Mouse (Mus musculus): ENCODE results near the gene Stra6l. TPM values are rescaled to one million over a fixed set of nuclear protein-coding genes. Genes with fewer than 3 reads are reported as not detected.
A peak's percentile ranks its signal among the peaks of the same experiment; 100 is the strongest.

The Stra6l gene
- polyA plus RNA-seq, 1 experiment from 2014 or later = not detected

- ATAC-seq (ENCODE audit: insufficient number of reproducible peaks, insufficient read depth, low FRiP score, low TSS enrichment, low read depth) = no peak
- Histone ChIP-seq H3K9ac (no peak overlapping the region), H3K4me2 (no peak overlapping the region), H3K27me3 (peaks cover 2% of the 10 kb centered on the region; the same call in 1 of the 2 replicates), H3K4me3 (no peak overlapping the region), H3K27ac (no peak overlapping the region), H3K36me3 (no peaks in the 10 kb centered on the region), H3K4me1 (no peaks in the 10 kb centered on the region), H3K9me3 (no peaks in the 10 kb centered on the region)
- 63% methylated on average over 10 of the region's 10 CpGs for WGBS
These were observed 327 bp downstream of the Stra6l start for GRCm38 (mm10) chr4:45848825-45849156.

- Histone ChIP-seq H3K9me3 (no peaks in the 10 kb centered on the region), H3K4me3 (no peak overlapping the region), H3K36me3 (no peaks in the 10 kb centered on the region), H3K4me1 (no peaks in the 10 kb centered on the region), H3K27ac (no peak overlapping the region), H3K9ac (no peak overlapping the region), H3K4me2 (no peak overlapping the region), H3K27me3 (peaks cover 2% of the 10 kb centered on the region; the same call in 1 of the 2 replicates)
- WGBS = 53% methylated on average over 1 of the region's 1 CpGs
- ATAC-seq (ENCODE audit: insufficient number of reproducible peaks, insufficient read depth, low FRiP score, low TSS enrichment, low read depth) = no peak
These were observed 955 bp downstream of the Stra6l start for GRCm38 (mm10) chr4:45849419-45849818.

- no peak overlapping the region for H3K27ac ChIP-seq
- H3K9me3 ChIP-seq = no peaks in the 10 kb centered on the region
- H3K4me1 ChIP-seq = 0 out of 2 replicates have a peak, but pooled peaks cover 2% of the 10 kb centered on the region
- ATAC-seq (ENCODE audit: insufficient number of reproducible peaks, insufficient read depth, low FRiP score, low TSS enrichment, low read depth) = no peak
- WGBS = 58% methylated on average over 3 of the region's 3 CpGs
- peaks cover 4% of the 10 kb centered on the region; the same call in 1 of the 2 replicates for H3K27me3 ChIP-seq
- H3K36me3 ChIP-seq = no peaks in the 10 kb centered on the region
- no peak overlapping the region for H3K9ac ChIP-seq
- no peak overlapping the region for H3K4me2 ChIP-seq
- no peak overlapping the region for H3K4me3 ChIP-seq
These were observed 3.2 kb downstream of the Stra6l start for GRCm38 (mm10) chr4:45851640-45852051.

- WGBS = 70% methylated on average over 15 of the region's 15 CpGs
- H3K27ac ChIP-seq = no peak overlapping the region
These were observed 5.2 kb downstream of the Stra6l start for GRCm38 (mm10) chr4:45853496-45854246.

GRCm38 (mm10) chr4:45855803-45856424 lies 7.5 kb downstream of the Stra6l start:
- H3K27ac ChIP-seq = no peak overlapping the region
- 47% methylated on average over 19 of the region's 19 CpGs for WGBS
- no peak for ATAC-seq (ENCODE audit: insufficient number of reproducible peaks, insufficient read depth, low FRiP score, low TSS enrichment, low read depth)
- 0 out of 2 replicates have a peak, but pooled peaks cover 2% of the 10 kb centered on the region for H3K4me1 ChIP-seq
- H3K9ac ChIP-seq = no peak overlapping the region
- no peaks in the 10 kb centered on the region for H3K9me3 ChIP-seq
- H3K4me2 ChIP-seq = no peak overlapping the region
- H3K4me3 ChIP-seq = no peak overlapping the region
- H3K36me3 ChIP-seq = no peaks in the 10 kb centered on the region
- peaks cover 4% of the 10 kb centered on the region; the same call in 1 of the 2 replicates for H3K27me3 ChIP-seq

More at GRCm38 (mm10) chr4:45853496-45854246, 5.2 kb downstream of the Stra6l start:
- no peak for ATAC-seq (ENCODE audit: insufficient number of reproducible peaks, insufficient read depth, low FRiP score, low TSS enrichment, low read depth)
- H3K9me3 ChIP-seq = no peaks in the 10 kb centered on the region
- 0 out of 2 replicates have a peak overlapping the region, but pooled peaks have one; percentile 6 for H3K9ac ChIP-seq
- H3K4me2 ChIP-seq = no peak overlapping the region
- H3K36me3 ChIP-seq = no peaks in the 10 kb centered on the region
- H3K4me3 ChIP-seq = no peak overlapping the region
- H3K27me3 ChIP-seq = peaks cover 4% of the 10 kb centered on the region; the same call in 1 of the 2 replicates
- 0 out of 2 replicates have a peak, but pooled peaks cover 2% of the 10 kb centered on the region for H3K4me1 ChIP-seq

GRCm38 (mm10) chr4:45861160-45861559 lies 12.7 kb downstream of the Stra6l start:
- Histone ChIP-seq H3K27ac (no peak overlapping the region), H3K27me3 (peaks cover 2% of the 10 kb centered on the region; the same call in 1 of the 2 replicates), H3K4me3 (no peak overlapping the region), H3K36me3 (no peaks in the 10 kb centered on the region), H3K4me2 (no peak overlapping the region), H3K4me1 (peaks cover 3% of the 10 kb centered on the region), H3K9me3 (no peaks in the 10 kb centered on the region), H3K9ac (no peak overlapping the region)
- no peak for ATAC-seq (ENCODE audit: insufficient number of reproducible peaks, insufficient read depth, low FRiP score, low TSS enrichment, low read depth)
- 43% methylated on average over 5 of the region's 5 CpGs for WGBS

- WGBS = 75% methylated on average over 8 of the region's 8 CpGs
- no peaks in the 10 kb centered on the region for H3K27me3 ChIP-seq
- H3K27ac ChIP-seq = no peak overlapping the region
- no peak overlapping the region for H3K9ac ChIP-seq
- ATAC-seq (ENCODE audit: insufficient number of reproducible peaks, insufficient read depth, low FRiP score, low TSS enrichment, low read depth) = no peak
- no peak overlapping the region for H3K4me2 ChIP-seq
- no peaks in the 10 kb centered on the region for H3K36me3 ChIP-seq
- no peaks in the 10 kb centered on the region for H3K9me3 ChIP-seq
- no peak overlapping the region for H3K4me3 ChIP-seq
- H3K4me1 ChIP-seq = peaks cover 9% of the 10 kb centered on the region
These were observed 19.0 kb downstream of the Stra6l start for GRCm38 (mm10) chr4:45867416-45867815.

- no peaks in the 10 kb centered on the region for H3K36me3 ChIP-seq
These were observed 20.8 kb downstream of the Stra6l start for GRCm38 (mm10) chr4:45869021-45869815.

GRCm38 (mm10) chr4:45872147-45872546 lies 23.7 kb downstream of the Stra6l start:
- 68% methylated on average over 2 of the region's 2 CpGs for WGBS
- Histone ChIP-seq H3K4me1 (peaks cover 9% of the 10 kb centered on the region), H3K9ac (no peak overlapping the region), H3K4me2 (no peak overlapping the region), H3K27ac (no peak overlapping the region), H3K36me3 (no peaks in the 10 kb centered on the region), H3K9me3 (0 out of 2 replicates have a peak, but pooled peaks cover 3% of the 10 kb centered on the region), H3K27me3 (no peaks in the 10 kb centered on the region), H3K4me3 (no peak overlapping the region)
- no peak for ATAC-seq (ENCODE audit: insufficient number of reproducible peaks, insufficient read depth, low FRiP score, low TSS enrichment, low read depth)

More at GRCm38 (mm10) chr4:45869021-45869815, 20.8 kb downstream of the Stra6l start:
- Histone ChIP-seq H3K4me2 (peak overlapping the region; percentile 50), H3K27ac (no peak overlapping the region), H3K27me3 (no peaks in the 10 kb centered on the region), H3K4me3 (peak overlapping the region; percentile 25), H3K9ac (peak overlapping the region; percentile 44; the same call in 1 of the 2 replicates), H3K9me3 (no peaks in the 10 kb centered on the region), H3K4me1 (peaks cover 9% of the 10 kb centered on the region)
- no peak for ATAC-seq (ENCODE audit: insufficient number of reproducible peaks, insufficient read depth, low FRiP score, low TSS enrichment, low read depth)
- WGBS = 21% methylated on average over 24 of the region's 24 CpGs

- no peak overlapping the region for H3K4me3 ChIP-seq
- H3K9me3 ChIP-seq = 0 out of 2 replicates have a peak, but pooled peaks cover 3% of the 10 kb centered on the region
- no peak overlapping the region for H3K27ac ChIP-seq
- no peaks in the 10 kb centered on the region for H3K4me1 ChIP-seq
- ATAC-seq (ENCODE audit: insufficient number of reproducible peaks, insufficient read depth, low FRiP score, low TSS enrichment, low read depth) = no peak
- H3K27me3 ChIP-seq = no peaks in the 10 kb centered on the region
- H3K36me3 ChIP-seq = no peaks in the 10 kb centered on the region
- no peak overlapping the region for H3K4me2 ChIP-seq
- 42% methylated on average over 5 of the region's 5 CpGs for WGBS
- no peak overlapping the region for H3K9ac ChIP-seq
These were observed 30.5 kb downstream of the Stra6l start for GRCm38 (mm10) chr4:45878929-45879328.

- Histone ChIP-seq H3K9me3 (no peaks in the 10 kb centered on the region), H3K4me1 (no peaks in the 10 kb centered on the region), H3K27ac (no peak overlapping the region), H3K9ac (no peak overlapping the region), H3K4me3 (no peak overlapping the region), H3K36me3 (no peaks in the 10 kb centered on the region), H3K27me3 (no peaks in the 10 kb centered on the region), H3K4me2 (no peak overlapping the region)
- ATAC-seq (ENCODE audit: insufficient number of reproducible peaks, insufficient read depth, low FRiP score, low TSS enrichment, low read depth) = no peak
- WGBS = 87% methylated on average over 9 of the region's 9 CpGs
These were observed 34.1 kb downstream of the Stra6l start for GRCm38 (mm10) chr4:45882521-45882920.
